Mouse (Mus musculus): ENCODE data around the gene Srrd. TPM values are rescaled to one million over a fixed set of nuclear protein-coding genes. Genes with fewer than 3 reads are reported as not detected.

Gene Srrd
- polyA plus RNA-seq, 1 experiment from 2014 or later, result 30.0 TPM

- TF ChIP-seq CTCF (IDR thresholded peaks at IDR 0.05; ENCODE audit: low read depth), result no peak
- DNase-seq (ENCODE audit: low spot score) (no peak), ATAC-seq (replicated peaks; ENCODE audit: low FRiP score, low read depth) (no peak)
- H3K9me3 ChIP-seq (replicated peaks; ENCODE audit: low read length), result no peaks in the 10 kb centered on the region
- H3K9ac ChIP-seq (ENCODE audit: low read depth, low read length), result no peak overlapping the region
- no peaks in the 10 kb centered on the region for H3K4me1 ChIP-seq (replicated peaks; ENCODE audit: insufficient read depth, low read length)
- no peak overlapping the region for H3K27ac ChIP-seq
- no peak overlapping the region for H3K4me2 ChIP-seq (ENCODE audit: low read length)
- WGBS, result 78% methylated on average over 7 of the region's 7 CpGs
- H3K36me3 ChIP-seq (ENCODE audit: insufficient read depth, low read length), result peaks cover 47% of the 10 kb centered on the region
- no peaks in the 10 kb centered on the region for H3K27me3 ChIP-seq (ENCODE audit: insufficient read depth, low read length)
- H3K4me3 ChIP-seq (replicated peaks; ENCODE audit: low read depth, low read length), result no peak overlapping the region
Observed at GRCm38 (mm10) chr5:112371933-112372332, 29.1 kb upstream of the Srrd start.

GRCm38 (mm10) chr5:112370236-112370813, 27.5 kb upstream of the Srrd start:
- 93% methylated on average over 12 of the region's 12 CpGs for WGBS
- Histone ChIP-seq H3K27ac (no peak overlapping the region), H3K4me1 (replicated peaks; ENCODE audit: insufficient read depth, low read length) (no peaks in the 10 kb centered on the region), H3K36me3 (ENCODE audit: insufficient read depth, low read length) (peaks cover 52% of the 10 kb centered on the region), H3K4me3 (replicated peaks; ENCODE audit: low read depth, low read length) (no peak overlapping the region), H3K9me3 (replicated peaks; ENCODE audit: low read length) (no peaks in the 10 kb centered on the region), H3K27me3 (ENCODE audit: insufficient read depth, low read length) (no peaks in the 10 kb centered on the region), H3K4me2 (ENCODE audit: low read length) (no peak overlapping the region), H3K9ac (ENCODE audit: low read depth, low read length) (no peak overlapping the region)
- no peak for ATAC-seq (replicated peaks; ENCODE audit: low FRiP score, low read depth)
- no peak for TF ChIP-seq CTCF (IDR thresholded peaks at IDR 0.05; ENCODE audit: low read depth)
- no peak for DNase-seq (ENCODE audit: low spot score)

GRCm38 (mm10) chr5:112369326-112369725, 26.5 kb upstream of the Srrd start:
- Histone ChIP-seq H3K27me3 (ENCODE audit: insufficient read depth, low read length) (no peaks in the 10 kb centered on the region), H3K9ac (ENCODE audit: low read depth, low read length) (no peak overlapping the region), H3K27ac (no peak overlapping the region), H3K4me3 (replicated peaks; ENCODE audit: low read depth, low read length) (no peak overlapping the region), H3K4me2 (ENCODE audit: low read length) (no peak overlapping the region), H3K36me3 (ENCODE audit: insufficient read depth, low read length) (peaks cover 50% of the 10 kb centered on the region), H3K4me1 (replicated peaks; ENCODE audit: insufficient read depth, low read length) (no peaks in the 10 kb centered on the region), H3K9me3 (replicated peaks; ENCODE audit: low read length) (no peaks in the 10 kb centered on the region)
- TF ChIP-seq CTCF (IDR thresholded peaks at IDR 0.05; ENCODE audit: low read depth), result no peak
- DNase-seq (ENCODE audit: low spot score) (no peak), ATAC-seq (replicated peaks; ENCODE audit: low FRiP score, low read depth) (no peak)
- WGBS, result 87% methylated on average over 13 of the region's 13 CpGs

- ATAC-seq (replicated peaks; ENCODE audit: low FRiP score, low read depth) (no peak), DNase-seq (ENCODE audit: low spot score) (no peak)
- 93% methylated on average over 10 of the region's 10 CpGs for WGBS
- no peak for TF ChIP-seq CTCF (IDR thresholded peaks at IDR 0.05; ENCODE audit: low read depth)
- no peaks in the 10 kb centered on the region for H3K27me3 ChIP-seq (ENCODE audit: insufficient read depth, low read length)
- H3K9ac ChIP-seq (ENCODE audit: low read depth, low read length), result no peak overlapping the region
- H3K27ac ChIP-seq, result no peak overlapping the region
- peaks cover 46% of the 10 kb centered on the region for H3K36me3 ChIP-seq (ENCODE audit: insufficient read depth, low read length)
- no peaks in the 10 kb centered on the region for H3K9me3 ChIP-seq (replicated peaks; ENCODE audit: low read length)
- H3K4me2 ChIP-seq (ENCODE audit: low read length), result no peak overlapping the region
- no peak overlapping the region for H3K4me3 ChIP-seq (replicated peaks; ENCODE audit: low read depth, low read length)
- H3K4me1 ChIP-seq (replicated peaks; ENCODE audit: insufficient read depth, low read length), result no peaks in the 10 kb centered on the region
Observed at GRCm38 (mm10) chr5:112368666-112369065, 25.8 kb upstream of the Srrd start.

GRCm38 (mm10) chr5:112367929-112368328, 25.1 kb upstream of the Srrd start:
- no peak overlapping the region for H3K4me2 ChIP-seq (ENCODE audit: low read length)
- WGBS, result 88% methylated on average over 12 of the region's 12 CpGs

GRCm38 (mm10) chr5:112367338-112367737, 24.5 kb upstream of the Srrd start:
- Histone ChIP-seq H3K36me3 (ENCODE audit: insufficient read depth, low read length) (peaks cover 41% of the 10 kb centered on the region), H3K4me1 (replicated peaks; ENCODE audit: insufficient read depth, low read length) (no peaks in the 10 kb centered on the region), H3K27ac (no peak overlapping the region), H3K4me3 (replicated peaks; ENCODE audit: low read depth, low read length) (no peak overlapping the region), H3K4me2 (ENCODE audit: low read length) (no peak overlapping the region), H3K9me3 (replicated peaks; ENCODE audit: low read length) (no peaks in the 10 kb centered on the region), H3K9ac (ENCODE audit: low read depth, low read length) (no peak overlapping the region), H3K27me3 (ENCODE audit: insufficient read depth, low read length) (no peaks in the 10 kb centered on the region)
- WGBS, result 89% methylated on average over 4 of the region's 4 CpGs
- peak; percentile 17; the same call in 1 of the 2 replicates for TF ChIP-seq CTCF (IDR thresholded peaks at IDR 0.05; ENCODE audit: low read depth)
- no peak for ATAC-seq (replicated peaks; ENCODE audit: low FRiP score, low read depth)
- DNase-seq (ENCODE audit: low spot score), result no peak

More at GRCm38 (mm10) chr5:112367929-112368328, 25.1 kb upstream of the Srrd start:
- Histone ChIP-seq H3K36me3 (ENCODE audit: insufficient read depth, low read length) (peaks cover 46% of the 10 kb centered on the region), H3K4me1 (replicated peaks; ENCODE audit: insufficient read depth, low read length) (no peaks in the 10 kb centered on the region), H3K9me3 (replicated peaks; ENCODE audit: low read length) (no peaks in the 10 kb centered on the region), H3K4me3 (replicated peaks; ENCODE audit: low read depth, low read length) (no peak overlapping the region), H3K27ac (no peak overlapping the region), H3K27me3 (ENCODE audit: insufficient read depth, low read length) (no peaks in the 10 kb centered on the region), H3K9ac (ENCODE audit: low read depth, low read length) (no peak overlapping the region)
- no peak for DNase-seq (ENCODE audit: low spot score)
- ATAC-seq (replicated peaks; ENCODE audit: low FRiP score, low read depth), result no peak
- TF ChIP-seq CTCF (IDR thresholded peaks at IDR 0.05; ENCODE audit: low read depth), result no peak

- H3K4me2 ChIP-seq (ENCODE audit: low read length), result no peak overlapping the region
- 94% methylated on average over 6 of the region's 6 CpGs for WGBS
- no peaks in the 10 kb centered on the region for H3K9me3 ChIP-seq (replicated peaks; ENCODE audit: low read length)
- no peak for DNase-seq (ENCODE audit: low spot score)
- H3K27ac ChIP-seq, result no peak overlapping the region
- peaks cover 41% of the 10 kb centered on the region for H3K36me3 ChIP-seq (ENCODE audit: insufficient read depth, low read length)
- no peak overlapping the region for H3K4me3 ChIP-seq (replicated peaks; ENCODE audit: low read depth, low read length)
- H3K27me3 ChIP-seq (ENCODE audit: insufficient read depth, low read length), result no peaks in the 10 kb centered on the region
- no peak for ATAC-seq (replicated peaks; ENCODE audit: low FRiP score, low read depth)
- H3K4me1 ChIP-seq (replicated peaks; ENCODE audit: insufficient read depth, low read length), result no peaks in the 10 kb centered on the region
- no peak overlapping the region for H3K9ac ChIP-seq (ENCODE audit: low read depth, low read length)
- no peak for TF ChIP-seq CTCF (IDR thresholded peaks at IDR 0.05; ENCODE audit: low read depth)
Observed at GRCm38 (mm10) chr5:112366879-112367278, 24.0 kb upstream of the Srrd start.
